ENCODE assay signal across 24 mouse cellular contexts in the genomic region with DNA sequence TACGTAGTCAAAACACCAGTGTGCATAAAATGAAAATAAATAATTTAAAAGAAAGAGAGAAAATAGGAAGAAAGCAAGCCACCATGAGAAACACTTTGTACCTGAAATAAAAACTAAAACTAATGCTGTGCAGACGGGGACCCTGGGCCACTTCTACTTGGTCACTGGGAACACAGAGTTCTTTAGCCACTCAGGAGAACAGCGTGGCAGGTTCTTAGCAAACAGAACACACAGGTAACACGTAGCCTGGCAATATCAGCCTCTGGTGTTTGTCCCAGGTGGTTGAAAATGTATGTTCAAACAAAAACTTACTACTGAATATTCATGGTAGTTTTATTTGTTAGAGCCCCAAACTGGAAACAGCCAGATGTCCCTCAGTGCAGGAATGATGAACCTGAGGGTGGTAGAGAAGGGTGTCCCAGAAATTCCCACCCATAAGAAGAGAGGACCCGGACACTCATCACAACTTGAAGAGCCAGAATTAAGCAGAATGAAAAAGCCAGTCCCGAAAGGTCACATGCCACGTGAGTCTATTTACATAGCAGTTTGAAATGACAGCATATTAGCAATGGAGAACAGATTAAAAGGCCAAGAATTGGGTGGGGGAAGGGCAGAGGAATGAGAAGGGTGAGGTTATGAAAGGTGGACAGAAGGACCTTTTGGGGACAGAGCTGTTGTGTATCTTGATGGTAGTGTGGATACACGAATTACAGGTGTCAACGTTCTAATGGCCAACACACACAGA. TPM values are rescaled to one million over a fixed set of nuclear protein-coding genes. Genes with fewer than 3 reads are reported as not detected.
DNase-seq lines count a peak whose midpoint lies in the region; ATAC-seq and TF ChIP-seq lines count a peak whose summit lies in the region.
"Had no signal": no experiment of that assay in that cellular context is flagged by ENCODE, and none has a peak within 500 bp of the region (broad histone marks: within the 10 kb centered on the region; RNA-seq: fewer than 3 reads in every experiment).

No protein-coding gene starts in this region.

- no peaks in the 10 kb centered on the region for H3K36me3 ChIP-seq in intestine, embryonic 16.5 days (ENCODE audit: control insufficient read depth, insufficient read depth, low read length)
- H3K36me3 ChIP-seq in intestine, postnatal 0 days (ENCODE audit: control insufficient read depth, insufficient read depth), result no peaks in the 10 kb centered on the region
- H3K36me3 ChIP-seq in stomach, embryonic 15.5 days, result no peaks in the 10 kb centered on the region
- H3K36me3 ChIP-seq in stomach, postnatal 0 days (ENCODE audit: control insufficient read depth, insufficient read depth, low read length), result no peaks in the 10 kb centered on the region
- H3K36me3 ChIP-seq: forebrain, embryonic 10.5 days; heart, embryonic 10.5 days; heart, embryonic 13.5 days; hindbrain, embryonic 12.5 days; hindbrain, embryonic 15.5 days had no signal

- WGBS in intestine, embryonic 16.5 days, result 74% methylated on average over 9 of the region's 9 CpGs
- WGBS in intestine, postnatal 0 days, result 63% methylated on average over 9 of the region's 9 CpGs
- WGBS in stomach, embryonic 15.5 days, result 63% methylated on average over 9 of the region's 9 CpGs
- 63% methylated on average over 9 of the region's 9 CpGs for WGBS in stomach, postnatal 0 days

- TF ChIP-seq EP300 in stomach, postnatal 0 days (optimal IDR thresholded peaks at IDR 0.05), result no peak

- no peak overlapping the region for H3K4me3 ChIP-seq in intestine, embryonic 16.5 days (ENCODE audit: low read length)
- H3K4me3 ChIP-seq in intestine, postnatal 0 days (ENCODE audit: low read depth, low read length), result no peak overlapping the region
- no peak overlapping the region for H3K4me3 ChIP-seq in stomach, embryonic 15.5 days (replicated peaks)
- H3K4me3 ChIP-seq in stomach, postnatal 0 days (ENCODE audit: low read depth, low read length), result no peak overlapping the region
- H3K4me3 ChIP-seq: forebrain, embryonic 10.5 days; forebrain, embryonic 13.5 days; heart, adult 2 months; heart, embryonic 10.5 days; heart, embryonic 13.5 days; hindbrain, embryonic 12.5 days; hindbrain, embryonic 15.5 days had no signal

- no peak overlapping the region for H3K9ac ChIP-seq in intestine, embryonic 16.5 days (ENCODE audit: low read depth, low read length)
- no peak overlapping the region for H3K9ac ChIP-seq in intestine, postnatal 0 days (ENCODE audit: low read depth, low read length)
- no peak overlapping the region for H3K9ac ChIP-seq in stomach, embryonic 15.5 days
- H3K9ac ChIP-seq in stomach, postnatal 0 days (ENCODE audit: low read length), result no peak overlapping the region
- H3K9ac ChIP-seq: forebrain, embryonic 13.5 days; heart, embryonic 13.5 days; hindbrain, embryonic 12.5 days; hindbrain, embryonic 15.5 days had no signal

- no peaks in the 10 kb centered on the region for H3K9me3 ChIP-seq in intestine, embryonic 16.5 days (ENCODE audit: control insufficient read depth, low read length)
- H3K9me3 ChIP-seq in intestine, postnatal 0 days (ENCODE audit: control insufficient read depth), result no peaks in the 10 kb centered on the region
- H3K9me3 ChIP-seq in stomach, embryonic 15.5 days, result no peaks in the 10 kb centered on the region
- H3K9me3 ChIP-seq in stomach, postnatal 0 days (ENCODE audit: control insufficient read depth, low read length), result no peaks in the 10 kb centered on the region
- H3K9me3 ChIP-seq: forebrain, embryonic 10.5 days; forebrain, embryonic 13.5 days; heart, embryonic 10.5 days; heart, embryonic 13.5 days; hindbrain, embryonic 12.5 days; hindbrain, embryonic 15.5 days had no signal

- no peaks in the 10 kb centered on the region for H3K4me1 ChIP-seq in intestine, embryonic 16.5 days (ENCODE audit: control insufficient read depth, insufficient read depth, low read length)
- no peaks in the 10 kb centered on the region for H3K4me1 ChIP-seq in intestine, postnatal 0 days (replicated peaks; ENCODE audit: control insufficient read depth, insufficient read depth, low read length)
- no peaks in the 10 kb centered on the region for H3K4me1 ChIP-seq in stomach, embryonic 15.5 days
- H3K4me1 ChIP-seq in stomach, postnatal 0 days (replicated peaks; ENCODE audit: control insufficient read depth, insufficient read depth), result no peaks in the 10 kb centered on the region
- H3K4me1 ChIP-seq: heart, embryonic 13.5 days had no signal

- no peak overlapping the region for H3K4me2 ChIP-seq in intestine, embryonic 16.5 days (ENCODE audit: low read depth, low read length)
- H3K4me2 ChIP-seq in intestine, postnatal 0 days (replicated peaks; ENCODE audit: low read depth), result no peak overlapping the region
- no peak overlapping the region for H3K4me2 ChIP-seq in stomach, embryonic 15.5 days
- H3K4me2 ChIP-seq in stomach, postnatal 0 days (replicated peaks; ENCODE audit: low read depth), result no peak overlapping the region
- H3K4me2 ChIP-seq: forebrain, embryonic 13.5 days; heart, embryonic 13.5 days; hindbrain, embryonic 12.5 days; hindbrain, embryonic 15.5 days had no signal

- no peaks in the 10 kb centered on the region for H3K27me3 ChIP-seq in intestine, embryonic 16.5 days (replicated peaks; ENCODE audit: control insufficient read depth, insufficient read depth, low read length)
- H3K27me3 ChIP-seq in intestine, postnatal 0 days (replicated peaks; ENCODE audit: control insufficient read depth, insufficient read depth, low read length), result no peaks in the 10 kb centered on the region
- no peaks in the 10 kb centered on the region for H3K27me3 ChIP-seq in stomach, embryonic 15.5 days (replicated peaks)
- H3K27me3 ChIP-seq in stomach, postnatal 0 days (ENCODE audit: control insufficient read depth, insufficient read depth, low read length), result no peaks in the 10 kb centered on the region
- H3K27me3 ChIP-seq: forebrain, embryonic 13.5 days; hindbrain, embryonic 15.5 days had no signal

- DNase-seq in lung, postnatal 25 days (ENCODE audit: low spot score), result peak; percentile 16
- DNase-seq in lung, postnatal 4 days, result no peak
- DNase-seq in stomach, postnatal 0 days (ENCODE audit: low spot score), result no peak
- DNase-seq: adrenal gland, adult 8-10 months; adrenal gland, postnatal 25 days; cerebellum, adult 18-20 months; cerebellum, postnatal 14 days; gastrocnemius, postnatal 10 days; gastrocnemius, postnatal 36 days; heart, adult 2 months; heart, postnatal 14 days had no signal

- peak; percentile 64; the same call in 1 of the 2 replicates for ATAC-seq in intestine, embryonic 16.5 days
- no peak for ATAC-seq in intestine, postnatal 0 days
- ATAC-seq in stomach, embryonic 15.5 days (ENCODE audit: insufficient read depth, low FRiP score, low read depth), result peak; percentile 49; the same call in 1 of the 2 replicates
- no peak for ATAC-seq in stomach, postnatal 0 days (ENCODE audit: low FRiP score, low TSS enrichment)
- ATAC-seq: activated CD4-positive, CD25-positive, alpha-beta regulatory T cell, adult 4 months; CD4-positive, CD25-positive, alpha-beta regulatory T cell, adult 4 months; forebrain, embryonic 13.5 days; forebrain, embryonic 16.5 days had no signal

- H3K27ac ChIP-seq in intestine, embryonic 16.5 days (ENCODE audit: low read length), result no peak overlapping the region
- no peak overlapping the region for H3K27ac ChIP-seq in intestine, postnatal 0 days (ENCODE audit: low read depth, low read length)
- H3K27ac ChIP-seq in stomach, embryonic 15.5 days, result no peak overlapping the region
- H3K27ac ChIP-seq in stomach, postnatal 0 days (replicated peaks), result no peak overlapping the region
- H3K27ac ChIP-seq: forebrain, embryonic 10.5 days; forebrain, embryonic 13.5 days; heart, adult 2 months; heart, embryonic 10.5 days; heart, embryonic 13.5 days; hindbrain, embryonic 12.5 days; hindbrain, embryonic 15.5 days had no signal

- TF ChIP-seq CTCF in intestine, postnatal 0 days (IDR thresholded peaks at IDR 0.05; ENCODE audit: low read depth), result no peak
- no peak for TF ChIP-seq CTCF in stomach, postnatal 0 days (IDR thresholded peaks at IDR 0.05; ENCODE audit: low read depth)

RNA-seq across cellular contexts. Expression of a gene that starts 7.3 kb away (rescaled TPM):
- 3.4 and 4.0 TPM in 2 replicates for polyA plus RNA-seq in intestine, embryonic 16.5 days (2015; fragmentation: Nextera tagmentation; extraction: Ambion mirVana)
- polyA plus RNA-seq in intestine, postnatal 0 days (2015; fragmentation: Nextera tagmentation; extraction: Ambion mirVana), result 1.8 TPM in 2 replicates
- polyA plus RNA-seq in stomach, embryonic 15.5 days (2015; fragmentation: Nextera tagmentation; extraction: Ambion mirVana), result 2.5 and 3.0 TPM in 2 replicates
- 1.2 TPM in 2 replicates for polyA plus RNA-seq in stomach, postnatal 0 days (2015; fragmentation: Nextera tagmentation; extraction: Ambion mirVana)
- polyA plus RNA-seq: CD4-positive, CD25-positive, alpha-beta regulatory T cell, adult 4 months had no signal

RNA-seq across cellular contexts. Expression of a gene that starts 26.7 kb away (rescaled TPM):
- 0.56 and 0.58 TPM in 2 replicates for polyA plus RNA-seq in intestine, embryonic 16.5 days (2015; fragmentation: Nextera tagmentation; extraction: Ambion mirVana)
- polyA plus RNA-seq in intestine, postnatal 0 days (2015; fragmentation: Nextera tagmentation; extraction: Ambion mirVana), result 0.04 TPM in 1 of 2 replicates, not detected in the other
- 10.4 and 11.4 TPM in 2 replicates for polyA plus RNA-seq in stomach, embryonic 15.5 days (2015; fragmentation: Nextera tagmentation; extraction: Ambion mirVana)
- 17.2 and 20.5 TPM in 2 replicates for polyA plus RNA-seq in stomach, postnatal 0 days (2015; fragmentation: Nextera tagmentation; extraction: Ambion mirVana)
- polyA plus RNA-seq: activated CD4-positive, CD25-positive, alpha-beta regulatory T cell, adult 4 months; C2C12; CD4-positive, CD25-positive, alpha-beta regulatory T cell, adult 4 months; forebrain, embryonic 13.5 days; forebrain, embryonic 16.5 days had no signal

Comparison
In these comparisons a context has a peak if more than half of its experiments do, and no peak if none do; other contexts are left out.
1. ATAC-seq: peak in intestine, embryonic 16.5 days (single experiment) and stomach, embryonic 15.5 days (single experiment); none in intestine, postnatal 0 days (single experiment) and stomach, postnatal 0 days (single experiment).